Mouse (Mus musculus): ENCODE data around the gene Abi1.
A peak's percentile ranks its signal among the peaks of the same experiment; 100 is the strongest.
"Not testable (repeated sequence)": the region's sequence is repeated elsewhere in the genome, so short reads cannot be mapped to it uniquely, and the experiment has no call there.

Gene Abi1

DNA sequence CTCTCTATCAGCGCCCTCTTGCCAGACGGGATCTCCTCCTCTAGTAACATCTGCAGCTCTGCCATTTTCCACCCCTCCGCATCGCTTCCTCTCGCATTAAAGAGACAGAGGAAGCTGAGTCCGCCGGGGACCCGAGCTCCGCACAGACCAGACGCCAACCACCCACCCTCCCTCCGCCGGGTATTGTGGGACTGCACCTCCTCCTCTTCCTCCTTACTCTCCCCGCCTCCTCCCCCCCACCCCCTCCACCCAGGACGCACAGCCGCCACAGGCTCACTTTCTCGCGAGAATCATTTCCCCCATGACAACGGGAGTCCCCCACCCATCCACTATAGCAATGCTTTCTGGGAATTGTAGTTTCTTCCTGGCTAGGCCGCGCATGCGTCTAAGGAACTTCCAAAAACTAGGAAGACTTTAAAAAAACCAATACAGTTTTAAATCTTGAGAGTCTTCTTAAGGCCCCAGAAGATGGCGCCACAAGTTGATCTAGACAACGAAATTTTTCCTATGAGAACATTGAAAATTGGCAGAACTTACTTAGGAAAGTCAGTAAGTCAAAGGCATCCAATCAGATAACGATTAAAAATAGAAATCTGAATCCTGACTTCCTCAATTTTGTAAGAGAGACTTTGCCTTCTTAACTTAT, at the start of gene Abi1:
Abi1 (minus strand) TSS at position 241 of the 646 bp plus-strand sequence.
- DNase-seq (ENCODE audit: low spot score in 2 of 2), result peak in 1 of 2 experiments; percentile 94

DNA sequence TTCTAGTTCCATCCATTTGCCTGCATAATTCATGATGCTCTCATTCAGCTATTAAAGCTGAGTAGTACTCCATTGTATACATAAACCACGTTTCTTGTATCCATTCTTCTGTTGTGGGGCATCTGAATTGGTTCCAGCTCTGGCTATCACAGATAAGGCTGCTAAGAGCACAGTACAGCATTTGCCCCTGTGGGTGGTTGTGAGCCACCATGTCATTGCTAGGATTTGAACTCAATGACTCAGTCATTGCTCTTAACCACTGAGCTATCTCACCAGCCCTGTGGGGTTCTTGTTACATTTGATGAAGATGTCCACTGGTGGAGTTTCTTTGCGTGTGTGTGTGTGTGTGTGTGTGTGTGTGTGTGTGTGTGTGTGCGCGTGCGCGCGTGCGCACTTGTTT, 44.5 kb upstream of the Abi1 start:
- DNase-seq (ENCODE audit: low spot score in 2 of 2), result no peak

DNA sequence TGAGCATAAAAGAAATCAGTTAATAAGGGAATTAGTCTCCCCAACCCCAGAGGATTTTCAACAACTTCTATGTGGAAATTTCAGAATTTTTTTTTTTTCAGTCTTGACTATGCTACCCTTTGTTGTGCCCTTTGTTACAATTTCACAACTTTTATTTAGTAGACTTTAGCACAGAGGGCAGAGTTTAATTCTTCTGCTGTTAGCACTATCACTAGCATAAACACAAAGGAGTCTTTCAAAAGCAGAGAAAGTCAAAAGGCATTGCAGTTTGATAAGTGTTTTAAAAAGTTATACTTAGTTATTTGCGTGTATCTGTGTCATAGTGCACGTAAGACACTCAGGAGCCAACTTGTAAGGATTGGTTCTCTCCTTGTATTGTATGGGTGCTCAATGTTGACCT, 38.5 kb upstream of the Abi1 start:
- no peak for DNase-seq (ENCODE audit: low spot score in 2 of 2)

DNA sequence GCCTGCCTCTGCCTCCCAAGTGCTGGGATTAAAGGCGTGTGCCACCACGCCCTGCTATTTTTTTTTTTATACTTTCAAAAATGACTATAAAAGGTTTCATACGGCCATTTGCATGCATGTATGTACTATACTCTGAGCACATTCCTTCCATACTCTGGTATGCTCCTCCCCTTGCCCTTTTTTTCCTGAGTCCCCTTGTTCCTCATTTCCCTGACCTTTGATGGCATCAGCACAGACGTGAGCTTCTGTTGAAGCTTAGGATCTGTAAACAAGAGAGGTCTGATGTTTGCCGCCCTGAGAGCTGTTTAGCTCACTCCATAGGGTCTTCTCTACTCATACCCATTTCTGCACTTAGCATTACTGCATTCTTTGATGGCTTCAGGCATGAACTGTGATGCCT, 37.7 kb upstream of the Abi1 start:
- DNase-seq (ENCODE audit: low spot score in 2 of 2), result no peak

GRCm38 (mm10) chr2:23076783-23077182, 36.7 kb upstream of the Abi1 start:
- DNase-seq (ENCODE audit: low spot score in 2 of 2), result no peak

DNA sequence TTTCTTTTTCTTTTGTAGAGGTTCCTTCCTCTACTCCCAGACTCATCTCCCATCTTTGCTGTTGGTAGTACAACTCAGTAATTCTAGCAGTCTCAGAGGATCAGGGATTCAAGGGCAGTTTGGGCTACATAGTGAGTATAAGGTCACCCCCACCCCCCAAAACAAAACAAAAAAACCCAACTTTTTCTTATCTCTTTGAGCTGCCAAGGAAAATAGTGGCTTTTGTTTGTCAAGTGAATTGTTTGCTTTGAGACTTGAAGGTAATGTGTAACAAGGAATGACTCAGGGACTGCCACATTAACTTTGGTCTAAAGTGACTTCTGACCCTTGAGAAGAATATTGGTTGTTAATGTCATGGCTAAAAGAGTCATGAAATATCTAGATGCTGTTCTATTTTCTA, 35.8 kb upstream of the Abi1 start:
- DNase-seq (ENCODE audit: low spot score in 2 of 2), result no peak

DNA sequence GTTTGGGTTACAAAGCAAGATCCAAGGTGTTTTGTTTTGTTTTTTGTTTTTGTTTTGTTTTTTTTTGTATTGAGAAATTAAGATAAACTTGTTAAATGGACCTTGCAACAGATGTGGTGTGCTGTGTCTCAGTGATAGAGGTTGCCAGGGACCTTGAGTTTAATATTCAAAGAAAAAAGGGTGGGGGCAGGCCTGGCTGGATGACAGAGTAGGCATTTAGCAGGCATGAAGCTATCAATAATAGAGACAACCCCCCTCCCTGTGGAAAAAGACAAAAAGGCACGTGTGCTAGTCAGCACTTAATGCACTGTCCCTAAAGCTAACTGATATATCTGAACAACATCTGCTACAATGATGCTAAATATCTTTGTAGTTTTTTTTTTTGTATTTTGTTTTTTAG, 31.4 kb upstream of the Abi1 start:
- no peak for DNase-seq (ENCODE audit: low spot score in 2 of 2)

- DNase-seq (ENCODE audit: low spot score in 2 of 2), result no peak
These were observed 30.4 kb upstream of the Abi1 start for GRCm38 (mm10) chr2:23070491-23070890.

DNA sequence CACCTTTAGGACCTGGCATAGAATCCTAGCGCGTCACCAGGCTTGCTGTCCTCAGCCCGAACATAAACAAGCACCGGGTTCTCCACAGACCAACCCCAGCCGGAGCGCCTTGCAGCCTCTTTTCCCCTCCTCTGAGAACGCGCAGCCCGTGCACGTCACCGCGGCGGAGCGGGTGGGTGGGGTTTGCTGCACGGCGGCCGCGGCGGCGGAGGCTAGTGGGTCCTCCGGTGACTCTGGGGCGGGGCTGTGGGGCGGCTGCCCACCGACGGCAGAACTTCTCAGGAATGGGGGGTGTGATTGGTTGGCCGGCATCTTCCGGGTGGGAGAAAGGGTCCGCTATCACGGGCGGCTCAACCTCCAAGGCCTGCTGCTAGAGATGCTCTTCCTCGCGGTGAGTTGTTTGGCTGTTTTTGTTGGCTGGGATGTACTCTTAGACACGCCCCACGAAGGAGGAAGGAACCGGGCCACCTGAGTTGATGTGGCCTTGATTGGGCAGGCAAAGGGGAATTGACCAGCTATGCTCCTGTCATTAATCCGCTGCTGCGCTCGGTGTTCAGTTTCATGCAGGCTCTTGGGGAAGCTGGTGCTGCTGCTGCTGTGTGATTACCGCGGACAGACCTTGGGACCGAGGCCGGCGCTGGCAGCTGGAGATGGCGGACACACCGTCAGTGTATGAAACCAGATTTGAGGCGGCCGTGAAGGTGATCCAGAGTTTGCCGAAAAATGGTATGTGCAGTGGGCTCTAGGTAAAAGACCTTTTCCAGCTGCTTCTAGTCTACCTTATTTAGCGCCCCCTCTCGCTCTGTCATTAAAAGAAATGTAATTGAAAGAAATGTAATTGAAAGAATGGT, 29.1 kb upstream of the Abi1 start:
- DNase-seq (ENCODE audit: low spot score in 2 of 2), result peak; percentile 92 to 94

GRCm38 (mm10) chr2:23068370-23068737, 28.3 kb upstream of the Abi1 start:
- no peak for DNase-seq (ENCODE audit: low spot score in 2 of 2)

GRCm38 (mm10) chr2:23067552-23068369, 27.7 kb upstream of the Abi1 start, which contains the start of gene Acbd5:
Gene Acbd5, plus strand, starts transcription at chr2:23068167.
- peak; percentile 87 to 96 for DNase-seq (ENCODE audit: low spot score in 2 of 2)

DNA sequence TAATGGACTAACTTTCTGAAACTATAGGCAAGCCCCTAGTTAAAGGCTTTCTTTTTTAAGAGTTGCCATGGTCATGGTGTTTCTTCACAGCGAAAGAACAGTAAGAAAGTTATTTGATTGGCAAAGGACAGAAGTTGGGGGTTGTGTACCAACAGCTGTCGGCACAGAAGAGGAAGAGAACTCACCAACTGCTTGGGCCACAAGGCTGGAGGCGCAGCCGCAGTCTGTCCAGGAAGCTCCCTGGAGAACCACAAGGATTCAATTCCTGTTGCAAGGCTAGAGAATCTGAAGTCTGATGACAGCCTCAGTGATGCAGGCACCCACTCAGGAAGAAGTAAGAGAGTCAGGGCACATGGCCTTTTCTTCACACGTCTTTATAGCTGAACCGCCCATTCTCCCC, 12.5 kb upstream of the Abi1 start:
- no peak for DNase-seq (ENCODE audit: low spot score in 2 of 2)

GRCm38 (mm10) chr2:23051890-23052289, 11.8 kb upstream of the Abi1 start:
- no peak for DNase-seq (ENCODE audit: low spot score in 2 of 2)

- no peak for DNase-seq (ENCODE audit: low spot score in 2 of 2)
These were observed 8.0 kb upstream of the Abi1 start for GRCm38 (mm10) chr2:23048006-23048405.

GRCm38 (mm10) chr2:23045703-23046102, 5.7 kb upstream of the Abi1 start:
- no peak for DNase-seq (ENCODE audit: low spot score in 2 of 2)

GRCm38 (mm10) chr2:23042189-23042588, 2.1 kb upstream of the Abi1 start:
- DNase-seq (ENCODE audit: low spot score in 2 of 2), result no peak

GRCm38 (mm10) chr2:23041457-23041856, 1.4 kb upstream of the Abi1 start:
- no peak for DNase-seq (ENCODE audit: low spot score in 2 of 2)

- not testable (repeated sequence) for DNase-seq (ENCODE audit: low spot score in 2 of 2)
These were observed 649 bp upstream of the Abi1 start for GRCm38 (mm10) chr2:23040690-23041089.

GRCm38 (mm10) chr2:23039082-23040000, 700 bp downstream of the Abi1 start:
- peak; percentile 31 to 72 for DNase-seq (ENCODE audit: low spot score in 2 of 2)

GRCm38 (mm10) chr2:23035467-23035866, 4.6 kb downstream of the Abi1 start:
- no peak for DNase-seq (ENCODE audit: low spot score in 2 of 2)

Measured in urinary bladder, adult 18-20 months (tissue).